18 mouse cellular contexts compared by ENCODE assay signal in genomic region chr2:150655290-150655689, GRCm38 (mm10). TPM values are rescaled to one million over a fixed set of nuclear protein-coding genes. Genes with fewer than 3 reads are reported as not detected.
"Had no signal": no experiment of that assay in that cellular context is flagged by ENCODE, and none has a peak within 500 bp of the region (broad histone marks: within the 10 kb centered on the region; RNA-seq: fewer than 3 reads in every experiment).

No protein-coding gene starts in this region.

- H3K27ac ChIP-seq: kidney, embryonic 15.5 days; limb, embryonic 12.5 days; neural tube, embryonic 12.5 days had no signal

- H3K4me3 ChIP-seq: kidney, embryonic 15.5 days; limb, embryonic 12.5 days; liver, embryonic 13.5 days; midbrain, embryonic 10.5 days; neural tube, embryonic 12.5 days had no signal

- H3K9me3 ChIP-seq: kidney, embryonic 15.5 days; liver, embryonic 13.5 days; midbrain, embryonic 10.5 days had no signal

- H3K36me3 ChIP-seq: kidney, embryonic 15.5 days; limb, embryonic 12.5 days had no signal

- H3K27me3 ChIP-seq: kidney, embryonic 15.5 days; limb, embryonic 12.5 days; liver, embryonic 13.5 days; neural tube, embryonic 12.5 days had no signal

- H3K4me2 ChIP-seq: kidney, embryonic 15.5 days; limb, embryonic 12.5 days; liver, embryonic 13.5 days; neural tube, embryonic 12.5 days had no signal

- H3K9ac ChIP-seq: kidney, embryonic 15.5 days; limb, embryonic 12.5 days; liver, embryonic 13.5 days; liver, postnatal 0 days; neural tube, embryonic 12.5 days had no signal

- DNase-seq: layer of hippocampus, adult 9-11 months; layer of hippocampus, postnatal 36 days; liver; liver, embryonic 13.5 days; liver, postnatal 0 days; midbrain, embryonic 14.5 days; retina, postnatal 1 day; right cerebral cortex, postnatal 4 days; thymus, postnatal 4 days had no signal

- ATAC-seq: liver, postnatal 0 days had no signal

RNA-seq across cellular contexts. Expression of gene Vsx1, which starts 33.9 kb away (rescaled TPM):
- total RNA-seq: megakaryocyte progenitor cell, adult 5-6 weeks had no signal
- polyA plus RNA-seq: kidney, embryonic 15.5 days; large intestine, adult 2 months; limb, embryonic 12.5 days; liver, embryonic 13.5 days; liver, postnatal 0 days; lung, embryonic 16.5 days; midbrain, embryonic 14.5 days; spleen, adult 2 months; stomach, embryonic 16.5 days had no signal
